Mouse (Mus musculus) CH12.LX (cell line): ENCODE data around the gene Dppa3. TPM values are rescaled to one million over a fixed set of nuclear protein-coding genes. Genes with fewer than 3 reads are reported as not detected.

ENCODE experiments used
- DNase-seq: peaks from one replicate; pipeline ENCODE4 v3.0.0-alpha.2; 2013; ENCODE audit errors: extremely low read depth
- H3K27ac ChIP-seq: 2 replicates; pipeline ENCODE4 v1.5.1; 2012; ENCODE audit warnings: low read depth, mild to moderate bottlenecking, control low read depth, moderate library complexity; ENCODE audit not compliant: insufficient read depth
- H3K27me3 ChIP-seq: replicated peaks from 2 replicates; pipeline ENCODE3; 2012; ENCODE audit warnings: inconsistent platforms
- H3K36me3 ChIP-seq, 2 experiments: replicated peaks in 1 of 2; 2 replicates each; pipeline versions ENCODE3 to v1.6.1; 2012; ENCODE audit warnings: inconsistent platforms in 1 of 2, low read length in 1 of 2, mild to moderate bottlenecking in 1 of 2, mixed read lengths in 1 of 2, moderate library complexity in 1 of 2; ENCODE audit not compliant: control insufficient read depth in 1 of 2, insufficient read depth in 1 of 2
- H3K4me1 ChIP-seq, 2 experiments: 2 replicates each; pipeline ENCODE4 v1.6.1; 2012; ENCODE audit warnings: inconsistent platforms in 1 of 2, moderate library complexity in 1 of 2; ENCODE audit not compliant: insufficient read depth in 2 of 2, control insufficient read depth in 1 of 2
- H3K4me2 ChIP-seq: 2 replicates; pipeline ENCODE4 v1.6.1; 2012; ENCODE audit warnings: low read depth, mild to moderate bottlenecking, control low read depth; ENCODE audit not compliant: poor library complexity, insufficient read depth, severe bottlenecking
- H3K4me3 ChIP-seq, 3 experiments: fragments of 150-350 bp in 1 of 3; sonication (generic) in 1 of 3; replicated peaks in 1 of 3; 2 replicates each; pipeline versions ENCODE3 to v1.5.1; 2011 to 2012; ENCODE audit warnings: low read depth in 2 of 3, low read length in 2 of 3, mild to moderate bottlenecking in 2 of 3, moderate library complexity in 2 of 3, control low read depth in 1 of 3, improper control_type of control experiment in 1 of 3, inconsistent platforms in 1 of 3, mixed read lengths in 1 of 3; ENCODE audit not compliant: poor library complexity in 1 of 3
- H3K79me2 ChIP-seq: replicated peaks from 2 replicates; pipeline ENCODE4 v1.6.1; 2012; ENCODE audit warnings: mild to moderate bottlenecking, moderate library complexity; ENCODE audit not compliant: control insufficient read depth, poor library complexity, insufficient read depth, severe bottlenecking; ENCODE audit errors: extremely low read depth
- H3K9ac ChIP-seq: 2 replicates; pipeline ENCODE4 v1.6.1; 2012; ENCODE audit warnings: low read depth, mild to moderate bottlenecking, control low read depth, moderate library complexity; ENCODE audit not compliant: insufficient read depth
- H3K9me3 ChIP-seq: replicated peaks from 2 replicates; pipeline ENCODE3; 2012; ENCODE audit warnings: low read length, inconsistent platforms, mixed read lengths
- CHD1 ChIP-seq: IDR thresholded peaks from 2 replicates; pipeline ENCODE4 v1.6.1; 2012; ENCODE audit warnings: low read depth, low read length, improper control_type of control experiment, inconsistent platforms
- CTCF ChIP-seq, 2 experiments: IDR thresholded peaks in 1 of 2; conservative IDR thresholded peaks in 1 of 2; 2 replicates each; pipeline ENCODE4 v1.5.1; 2011 to 2012; ENCODE audit warnings: low read depth in 2 of 2, low read length in 2 of 2, improper control_type of control experiment in 1 of 2, inconsistent platforms in 1 of 2, mild to moderate bottlenecking in 1 of 2, moderate library complexity in 1 of 2
- GABPA ChIP-seq: IDR thresholded peaks from 2 replicates; pipeline ENCODE4 v1.6.1; 2012; ENCODE audit warnings: low read depth, low read length, improper control_type of control experiment, inconsistent platforms; ENCODE audit not compliant: insufficient replicate concordance
- IRF4 ChIP-seq: IDR thresholded peaks from 2 replicates; pipeline ENCODE4 v1.6.1; 2014; ENCODE audit warnings: low read depth, mild to moderate bottlenecking, inconsistent platforms, low read length, improper control_type of control experiment
- JUN ChIP-seq: IDR thresholded peaks from 2 replicates; pipeline ENCODE4 v1.6.1; 2011; ENCODE audit warnings: low read depth, mild to moderate bottlenecking, low read length, improper control_type of control experiment, moderate library complexity; ENCODE audit not compliant: insufficient read depth
- KAT2A ChIP-seq: IDR thresholded peaks from 2 replicates; pipeline ENCODE4 v1.6.1; 2012; ENCODE audit warnings: low read length, improper control_type of control experiment, inconsistent platforms; ENCODE audit not compliant: insufficient replicate concordance
- MAFK ChIP-seq: IDR thresholded peaks from 2 replicates; pipeline ENCODE4 v1.6.1; 2011; ENCODE audit warnings: low read length, improper control_type of control experiment; ENCODE audit not compliant: insufficient replicate concordance
- MAX ChIP-seq: IDR thresholded peaks from 2 replicates; pipeline ENCODE4 v1.6.1; 2011; ENCODE audit warnings: low read length, improper control_type of control experiment
- MAZ ChIP-seq: IDR thresholded peaks from 2 replicates; pipeline ENCODE4 v1.6.1; 2012; ENCODE audit warnings: low read depth, mild to moderate bottlenecking, inconsistent platforms, low read length, improper control_type of control experiment, moderate library complexity
- MEF2A ChIP-seq: IDR thresholded peaks from 2 replicates; pipeline ENCODE4 v1.6.1; 2014; ENCODE audit warnings: low read depth, mild to moderate bottlenecking, inconsistent platforms, low read length, improper control_type of control experiment, borderline replicate concordance
- MXI1 ChIP-seq: IDR thresholded peaks from 2 replicates; pipeline ENCODE4 v1.6.1; 2011; ENCODE audit warnings: mild to moderate bottlenecking, low read depth, low read length, improper control_type of control experiment
- MYC ChIP-seq: IDR thresholded peaks from 2 replicates; pipeline ENCODE4 v1.6.1; 2011; ENCODE audit warnings: low read depth, mild to moderate bottlenecking, improper control_type of control experiment, low read length
- NELFE ChIP-seq: IDR thresholded peaks from 2 replicates; pipeline ENCODE4 v1.6.1; 2011; ENCODE audit warnings: low read depth, low read length, improper control_type of control experiment
- PAX5 ChIP-seq: IDR thresholded peaks from 2 replicates; pipeline ENCODE4 v1.6.1; 2012; ENCODE audit warnings: low read length, inconsistent platforms, mixed read lengths
- POLR2A ChIP-seq: IDR thresholded peaks from 2 replicates; pipeline ENCODE4 v1.6.1; 2011; ENCODE audit warnings: low read depth, mild to moderate bottlenecking, improper control_type of control experiment, low read length
- RAD21 ChIP-seq: IDR thresholded peaks from 2 replicates; pipeline ENCODE4 v1.6.1; 2011; ENCODE audit warnings: low read depth, mild to moderate bottlenecking, low read length, improper control_type of control experiment, moderate library complexity
- SMC3 ChIP-seq: IDR thresholded peaks from 2 replicates; pipeline ENCODE4 v1.6.1; 2011; ENCODE audit warnings: low read depth, low read length, improper control_type of control experiment
- TBP ChIP-seq: conservative IDR thresholded peaks from 2 replicates; pipeline ENCODE4 v1.6.1; 2011; ENCODE audit warnings: low read depth, low read length, improper control_type of control experiment
- UBTF ChIP-seq: IDR thresholded peaks from 2 replicates; pipeline ENCODE4 v1.6.1; 2012; ENCODE audit warnings: low read depth, mild to moderate bottlenecking, inconsistent platforms, low read length, improper control_type of control experiment, moderate library complexity
- USF1 ChIP-seq: IDR thresholded peaks from 2 replicates; pipeline ENCODE4 v1.6.1; 2014; ENCODE audit warnings: low read depth, mild to moderate bottlenecking, inconsistent platforms, low read length, improper control_type of control experiment
- USF2 ChIP-seq: conservative IDR thresholded peaks from 2 replicates; pipeline ENCODE4 v1.6.1; 2011; ENCODE audit warnings: low read depth, low read length, improper control_type of control experiment
- ZMIZ1 ChIP-seq: IDR thresholded peaks from 2 replicates; pipeline ENCODE4 v1.6.1; 2012; ENCODE audit warnings: low read depth, mild to moderate bottlenecking, inconsistent platforms, low read length, improper control_type of control experiment
- dilution Hi-C: fragments of 300-500 bp; cut with MboI; formaldehyde crosslinking; loops from 2 replicates; pipeline ENCODE4 v1.14.3; 2020; ENCODE audit warnings: low sequenced_read_pairs; ENCODE audit not compliant: extremely low pct_unique_long_range_greater_than_20kb, extremely low pct_ligation_motif_present
- in situ Hi-C: fragments of 300-500 bp; cut with MboI; formaldehyde crosslinking; loops from 3 replicates; pipeline ENCODE4 v1.14.3; 2019; ENCODE audit warnings: low sequenced_read_pairs, low pct_ligation_motif_present, low pct_unique_long_range_greater_than_20kb, mixed read lengths
- polyA plus RNA-seq: library from polyadenylated mRNA; unstranded; fragments of >175 nt; gene quantifications from 2 replicates; pipeline ENCODE4 v1.2.1, GENCODE M21; 2012; ENCODE audit warnings: low read depth; ENCODE audit not compliant: insufficient read length
- total RNA-seq, 2 experiments: library from RNA; depleted of rRNA; stranded (reverse); fragments of 300-350 nt in 1 of 2; fragments of >200 nt in 1 of 2; gene quantifications; 2 replicates each; pipeline ENCODE4 v1.2.3; 2012 to 2014

Gene Dppa3
- total and polyA plus RNA-seq, 3 experiments = not detected

DNA sequence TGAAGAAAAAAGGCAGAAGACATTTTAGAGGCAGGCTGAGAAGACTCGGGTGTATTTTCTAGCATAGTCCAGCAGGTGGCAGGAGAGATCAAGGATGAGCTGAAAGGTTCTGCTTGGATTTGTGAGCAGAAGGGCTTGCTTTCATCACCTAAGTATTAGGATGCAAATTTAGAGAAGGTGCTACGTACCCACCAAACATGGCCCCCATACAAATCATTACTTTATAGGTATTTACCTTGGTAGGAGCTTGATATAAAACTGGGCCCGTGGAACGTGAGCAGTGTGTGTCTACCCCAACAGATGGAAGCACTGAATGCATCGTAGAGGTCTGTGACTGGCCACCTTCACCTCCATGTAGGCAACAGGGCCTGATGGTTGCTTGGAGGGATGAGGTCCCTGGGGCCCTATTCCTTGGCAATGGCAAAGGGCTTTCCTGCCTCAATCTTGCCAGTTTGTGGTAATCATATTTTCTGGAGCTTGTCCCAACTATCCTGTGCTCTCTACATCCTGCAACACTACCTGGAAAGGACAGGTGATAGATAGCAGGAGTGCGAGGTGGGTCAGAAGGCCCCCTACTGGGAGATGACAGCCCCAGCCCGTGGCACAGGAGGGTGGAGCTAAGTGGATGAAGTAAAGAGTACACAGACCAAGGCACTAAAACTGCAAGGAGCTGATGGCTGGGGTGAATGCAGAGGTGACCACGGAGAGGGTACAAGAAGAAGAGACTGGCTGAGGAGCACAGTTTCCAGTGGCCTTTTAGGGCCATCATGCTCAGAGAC is 34.6 kb downstream of the Dppa3 start (continued):
- no peak for TF ChIP-seq USF1
- TF ChIP-seq MAFK = no peak
- TF ChIP-seq KAT2A = no peak
- TF ChIP-seq MYC = no peak
- no peak for TF ChIP-seq JUN
- TF ChIP-seq SMC3 = peak; percentile 76
- no peak for TF ChIP-seq MAX

DNA sequence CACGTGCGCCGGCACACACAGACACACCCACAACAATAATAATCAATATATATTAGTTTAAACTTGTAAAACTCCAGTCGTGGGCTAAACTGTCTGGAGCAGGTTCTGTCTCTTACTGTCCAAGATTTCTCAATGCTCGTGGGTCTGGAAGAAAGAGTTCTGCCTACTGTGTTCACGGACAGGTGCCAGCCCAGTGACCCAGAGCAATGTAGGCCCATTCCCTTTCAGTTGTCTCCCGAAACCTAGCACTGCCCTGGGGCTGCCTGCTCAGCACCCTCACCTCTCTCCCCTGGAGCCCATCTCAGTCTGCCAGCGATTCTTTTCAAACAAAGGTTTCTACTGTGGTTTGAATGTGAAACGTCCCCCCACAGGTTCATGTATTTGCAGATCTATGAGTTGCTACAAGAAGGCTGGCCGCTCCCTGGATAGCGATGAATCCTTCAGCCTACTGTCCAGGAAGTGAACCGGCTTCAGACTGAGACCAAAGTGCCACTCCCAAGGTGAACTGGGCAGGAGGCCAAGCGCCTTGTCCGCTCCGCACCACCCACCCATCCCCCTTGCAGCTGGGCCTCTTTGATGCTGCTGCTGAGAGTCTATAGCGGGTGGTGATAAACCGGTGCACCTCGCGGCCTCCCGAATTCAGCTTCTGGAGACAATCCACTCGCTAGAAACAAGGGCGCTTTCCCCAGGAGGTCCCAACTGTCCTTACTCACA is 36.5 kb downstream of the Dppa3 start:
- Histone ChIP-seq H3K9ac (no peak overlapping the region), H3K79me2 (no peaks in the 10 kb centered on the region), H3K4me3 (no peak overlapping the region), H3K27ac (no peak overlapping the region), H3K4me1 (peaks cover 0 to 8% of the 10 kb centered on the region in 2 experiments; a peak in 1 of 4 replicates)
- DNase-seq = no peak
- TF ChIP-seq MEF2A (no peak), IRF4 (no peak), UBTF (no peak), POLR2A (no peak), TBP (no peak), MAZ (no peak), GABPA (no peak), PAX5 (no peak), USF2 (no peak), ZMIZ1 (no peak), CHD1 (no peak), NELFE (no peak), RAD21 (no peak), CTCF (conservative IDR thresholded peaks at IDR 0.05 in 1 of 2, IDR thresholded peaks at IDR 0.05 in 1 of 2; ENCODE audit: low read depth in 2 of 2, low read length in 2 of 2) (no peak), MXI1 (no peak)
- TF ChIP-seq, all 38 proteins: peak for 0
- no peak overlapping the region for H3K4me2 ChIP-seq
- dilution Hi-C loops (no loop called here), in situ Hi-C loops (loop anchor here (25.0 kb wide), 1 partner anchor 125 kb away; no protein-coding TSS in a partner anchor)
- H3K36me3 ChIP-seq = no peaks in the 10 kb centered on the region
- no peaks in the 10 kb centered on the region for H3K9me3 ChIP-seq
- no peaks in the 10 kb centered on the region for H3K27me3 ChIP-seq
